Mouse (Mus musculus): ENCODE results near the gene Ak3.

The Ak3 gene

GRCm38 (mm10) chr19:29047334-29048170, at the start of gene Ak3:
TSS of gene Ak3 (minus strand) at chr19:29047961.
- TF ChIP-seq GATA4 (IDR thresholded peaks at IDR 0.05; ENCODE audit: insufficient replicate concordance, low read length), result no peak

DNA sequence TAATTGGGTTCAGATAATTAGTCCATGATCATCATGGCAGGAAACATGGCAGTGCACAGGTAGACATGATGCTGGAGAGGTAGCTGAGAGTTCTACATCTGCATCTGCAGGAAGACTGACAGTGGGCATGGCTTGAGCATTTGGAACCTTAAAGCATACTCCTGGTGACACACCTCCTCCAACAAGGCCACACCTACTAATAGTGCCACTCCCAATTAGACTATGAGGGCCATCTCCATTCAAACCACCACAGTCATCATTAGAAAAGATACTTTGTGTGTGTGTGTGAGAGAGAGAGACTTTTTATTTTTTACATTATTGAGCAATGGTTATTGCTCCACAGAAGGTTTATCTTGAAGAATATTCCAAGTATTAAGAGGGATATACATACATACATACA, 44.4 kb upstream of the Ak3 start:
- TF ChIP-seq GATA4 (IDR thresholded peaks at IDR 0.05; ENCODE audit: insufficient replicate concordance, low read length), result no peak

- no peak for TF ChIP-seq GATA4 (IDR thresholded peaks at IDR 0.05; ENCODE audit: insufficient replicate concordance, low read length)
Observed at GRCm38 (mm10) chr19:29088628-29089027, 40.9 kb upstream of the Ak3 start.

GRCm38 (mm10) chr19:29074802-29075201, 27.0 kb upstream of the Ak3 start:
- TF ChIP-seq GATA4 (IDR thresholded peaks at IDR 0.05; ENCODE audit: insufficient replicate concordance, low read length), result no peak

DNA sequence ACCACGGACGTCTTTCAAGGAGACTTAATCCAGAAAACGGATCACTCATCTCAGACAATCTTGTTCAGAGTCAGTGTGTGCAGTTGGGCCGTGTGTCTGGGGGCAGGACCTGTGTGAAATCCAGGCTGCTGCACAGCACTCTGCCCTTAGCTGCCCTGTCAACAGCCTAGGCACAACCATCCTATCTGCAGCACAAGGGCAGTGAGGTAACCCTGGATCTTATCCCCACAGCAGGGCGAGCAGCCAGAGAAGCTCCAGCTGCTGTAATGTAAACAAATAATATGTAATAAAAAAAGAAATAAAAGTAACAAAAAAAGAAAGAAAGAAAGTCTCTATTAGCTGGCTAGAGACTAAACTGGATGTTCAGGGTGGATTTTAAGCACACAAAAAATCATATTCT, 21.4 kb upstream of the Ak3 start:
- TF ChIP-seq GATA4 (IDR thresholded peaks at IDR 0.05; ENCODE audit: insufficient replicate concordance, low read length), result no peak

- TF ChIP-seq GATA4 (IDR thresholded peaks at IDR 0.05; ENCODE audit: insufficient replicate concordance, low read length), result peak; percentile 78; the same call in 1 of the 2 replicates
Observed at GRCm38 (mm10) chr19:29066981-29067471, 19.3 kb upstream of the Ak3 start.

GRCm38 (mm10) chr19:29064451-29065102, 16.8 kb upstream of the Ak3 start:
- TF ChIP-seq GATA4 (IDR thresholded peaks at IDR 0.05; ENCODE audit: insufficient replicate concordance, low read length), result 0 out of 2 replicates have a peak, but pooled peaks have one; percentile 26

DNA sequence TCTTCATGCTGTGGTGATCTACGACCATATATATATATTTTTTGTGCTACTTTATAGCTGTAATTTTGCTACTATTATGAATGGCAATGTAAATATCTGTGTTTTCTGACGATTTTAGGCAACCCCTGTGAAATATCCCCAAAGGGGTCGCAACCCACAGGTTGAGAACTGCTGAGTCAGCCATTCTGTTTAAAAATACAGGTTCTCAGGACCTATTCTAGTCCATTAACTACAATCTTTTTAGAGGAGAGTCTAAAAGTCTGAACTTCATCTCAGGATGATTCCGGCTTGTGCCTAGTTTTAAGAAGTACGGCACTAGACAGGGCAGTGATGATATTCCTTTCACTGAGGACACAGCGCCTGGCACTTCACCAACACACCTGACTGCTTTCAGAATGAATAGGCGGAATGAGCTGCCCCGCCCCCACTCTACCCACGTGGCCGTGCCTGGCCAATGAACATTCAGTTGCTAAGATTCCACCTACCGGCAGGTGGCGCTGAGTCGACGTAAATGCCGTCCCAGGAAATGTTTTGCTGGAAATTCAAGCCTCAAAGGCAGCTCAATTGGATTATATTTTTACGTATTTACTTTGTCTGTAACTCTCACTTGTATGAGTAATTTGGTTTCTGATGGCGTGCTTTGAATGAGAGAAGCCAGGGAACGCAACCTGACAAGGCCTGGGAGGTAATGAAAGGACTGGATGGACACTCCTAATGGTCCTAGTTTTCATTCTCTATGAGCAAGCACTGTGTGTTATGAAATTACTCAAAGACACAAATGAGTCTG, 16.0 kb upstream of the Ak3 start:
- no peak for TF ChIP-seq GATA4 (IDR thresholded peaks at IDR 0.05; ENCODE audit: insufficient replicate concordance, low read length)

DNA sequence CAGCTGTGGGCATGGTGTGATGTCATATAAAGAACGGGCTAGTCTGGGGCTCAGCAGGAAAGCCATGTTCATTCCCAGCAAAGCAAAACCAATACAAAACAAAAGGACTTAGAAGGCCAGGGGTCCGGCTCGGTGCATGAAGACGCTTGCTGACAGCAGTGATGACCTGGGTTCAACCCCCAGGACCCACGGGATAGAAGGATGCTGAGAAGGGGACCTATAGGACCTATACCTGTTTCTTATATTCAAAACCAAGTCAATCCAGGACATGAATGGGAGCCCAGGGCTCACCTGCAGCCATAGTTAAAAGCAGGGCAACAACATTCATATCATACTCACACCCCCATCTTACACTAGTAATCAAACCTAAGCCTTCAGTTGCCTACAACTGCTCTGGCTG, 15.2 kb upstream of the Ak3 start:
- TF ChIP-seq GATA4 (IDR thresholded peaks at IDR 0.05; ENCODE audit: insufficient replicate concordance, low read length), result no peak

GRCm38 (mm10) chr19:29060299-29060698, 12.5 kb upstream of the Ak3 start:
- TF ChIP-seq GATA4 (IDR thresholded peaks at IDR 0.05; ENCODE audit: insufficient replicate concordance, low read length), result no peak

GRCm38 (mm10) chr19:29059688-29060087, 11.9 kb upstream of the Ak3 start:
- TF ChIP-seq GATA4 (IDR thresholded peaks at IDR 0.05; ENCODE audit: insufficient replicate concordance, low read length), result no peak

DNA sequence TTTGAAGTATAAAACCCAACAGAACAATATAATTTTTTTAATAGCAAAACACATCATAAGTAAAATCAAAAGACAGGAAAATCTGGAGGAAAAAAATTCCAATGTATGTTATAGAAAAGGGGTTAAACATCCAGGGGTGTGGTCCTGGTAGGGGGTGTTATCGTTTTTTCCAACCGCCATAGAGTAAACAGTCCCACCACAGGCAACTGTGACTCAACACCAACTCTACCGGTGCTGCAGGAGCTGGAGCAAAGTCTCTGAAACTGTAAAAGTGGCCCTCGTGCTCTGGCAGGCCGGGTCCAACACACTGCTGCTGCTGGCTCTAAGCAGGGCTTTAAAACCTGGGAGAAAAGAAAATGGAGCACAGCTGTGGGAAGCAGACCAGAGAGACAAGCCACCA, 11.0 kb upstream of the Ak3 start:
- TF ChIP-seq GATA4 (IDR thresholded peaks at IDR 0.05; ENCODE audit: insufficient replicate concordance, low read length), result no peak

DNA sequence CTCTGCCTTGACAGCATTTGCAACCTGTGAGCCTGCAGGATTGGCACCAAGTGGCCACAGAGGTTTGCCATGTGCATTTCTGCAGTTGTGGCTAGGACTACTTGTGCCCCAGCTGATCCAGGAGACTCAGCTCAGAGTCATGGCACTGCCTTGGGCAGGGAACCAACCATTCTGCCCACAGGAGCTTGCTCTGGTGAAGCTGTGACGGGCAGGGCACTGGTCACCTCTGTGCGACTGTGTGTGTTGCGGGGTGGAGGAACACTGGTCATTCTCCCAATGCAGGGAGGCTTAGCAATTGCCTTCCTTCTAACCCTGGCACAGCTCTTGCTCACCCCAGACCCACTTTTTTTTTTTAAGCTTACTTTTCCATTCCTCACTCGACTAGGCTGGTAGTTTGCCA, 7.7 kb upstream of the Ak3 start:
- no peak for TF ChIP-seq GATA4 (IDR thresholded peaks at IDR 0.05; ENCODE audit: insufficient replicate concordance, low read length)

GRCm38 (mm10) chr19:29054594-29054993, 6.8 kb upstream of the Ak3 start:
- TF ChIP-seq GATA4 (IDR thresholded peaks at IDR 0.05; ENCODE audit: insufficient replicate concordance, low read length), result no peak

DNA sequence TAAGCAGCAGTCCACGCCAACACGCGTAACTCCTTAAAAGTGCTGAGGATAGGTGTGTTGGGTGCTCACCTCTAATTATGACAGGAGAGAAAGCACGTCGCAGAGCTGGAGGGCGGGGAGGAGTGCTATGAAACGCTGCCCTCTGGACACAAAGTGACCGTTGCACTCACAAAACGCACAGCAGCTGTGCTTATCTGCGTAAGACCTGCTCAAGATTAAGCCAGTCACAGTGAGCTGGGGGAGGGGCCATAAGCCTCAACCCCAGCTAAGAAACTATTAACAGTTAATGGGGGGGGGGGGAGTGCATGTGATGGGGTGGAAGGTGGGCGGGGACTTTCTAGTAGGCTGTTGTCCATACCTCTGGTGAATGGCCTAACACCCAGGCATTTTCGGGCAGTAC, 5.0 kb upstream of the Ak3 start:
- no peak for TF ChIP-seq GATA4 (IDR thresholded peaks at IDR 0.05; ENCODE audit: insufficient replicate concordance, low read length)
